Mouse (Mus musculus): ENCODE data around the gene Apol6.

- TF ChIP-seq CTCF (IDR thresholded peaks at IDR 0.05; ENCODE audit: extremely low read depth, insufficient read depth, low read length) (no peak), POLR2A (IDR thresholded peaks at IDR 0.05; ENCODE audit: extremely low read depth, insufficient read depth, low read length) (no peak)
Measured at GRCm38 (mm10) chr15:77003173-77003867, 41.2 kb upstream of the Apol6 start.

Data from cortical plate, adult 2 months (tissue).